Mouse (Mus musculus): ENCODE measurements around the gene Inafm1.

GRCm38 (mm10) chr7:16250687-16251086 is 22.7 kb downstream of the Inafm1 start:
- TF ChIP-seq CTCF (IDR thresholded peaks at IDR 0.05; ENCODE audit: extremely low read depth, insufficient read depth, insufficient read length, insufficient replicate concordance) (no peak), POLR2A (IDR thresholded peaks at IDR 0.05; ENCODE audit: low read depth, low read length) (no peak)
